Mouse (Mus musculus) MEL (cell line): ENCODE data around the gene Galns.

ENCODE experiments used
- CTCF ChIP-seq, 3 experiments: IDR thresholded peaks in 2 of 3; conservative IDR thresholded peaks in 1 of 3; 2 replicates each; pipeline ENCODE4 v1.5.1; 2011 to 2012; ENCODE audit warnings: low read length in 3 of 3, low read depth in 2 of 3, mild to moderate bottlenecking in 2 of 3, improper control_type of control experiment in 1 of 3, inconsistent platforms in 1 of 3, mixed read lengths in 1 of 3, moderate library complexity in 1 of 3; ENCODE audit not compliant: control insufficient read depth in 1 of 3, insufficient read depth in 1 of 3, poor library complexity in 1 of 3, severe bottlenecking in 1 of 3
- E2F4 ChIP-seq: IDR thresholded peaks from 2 replicates; pipeline ENCODE4 v1.6.1; 2011; ENCODE audit warnings: low read depth, low read length, improper control_type of control experiment, borderline replicate concordance
- ELF1 ChIP-seq: IDR thresholded peaks from 2 replicates; pipeline ENCODE4 v1.6.1; 2014; ENCODE audit warnings: low read depth, mild to moderate bottlenecking, inconsistent platforms, low read length, improper control_type of control experiment, moderate library complexity
- GATA1 ChIP-seq: IDR thresholded peaks from 2 replicates; pipeline ENCODE4 v1.6.1; 2011; ENCODE audit warnings: low read depth, low read length, improper control_type of control experiment
- MYB ChIP-seq: IDR thresholded peaks from 2 replicates; pipeline ENCODE4 v1.6.1; 2011; ENCODE audit warnings: mild to moderate bottlenecking, low read depth, low read length, improper control_type of control experiment
- MYC ChIP-seq: IDR thresholded peaks from 2 replicates; pipeline ENCODE4 v1.6.1; 2011; ENCODE audit warnings: low read depth, mild to moderate bottlenecking, low read length, improper control_type of control experiment, moderate library complexity
- POLR2A ChIP-seq, 2 experiments: IDR thresholded peaks; 2 replicates each; pipeline ENCODE4 v1.6.1; 2011 to 2012; ENCODE audit warnings: low read length in 2 of 2, mild to moderate bottlenecking in 2 of 2, control low read depth in 1 of 2, improper control_type of control experiment in 1 of 2, low read depth in 1 of 2, moderate library complexity in 1 of 2; ENCODE audit not compliant: control insufficient read depth in 1 of 2, insufficient read depth in 1 of 2, poor library complexity in 1 of 2

DNA sequence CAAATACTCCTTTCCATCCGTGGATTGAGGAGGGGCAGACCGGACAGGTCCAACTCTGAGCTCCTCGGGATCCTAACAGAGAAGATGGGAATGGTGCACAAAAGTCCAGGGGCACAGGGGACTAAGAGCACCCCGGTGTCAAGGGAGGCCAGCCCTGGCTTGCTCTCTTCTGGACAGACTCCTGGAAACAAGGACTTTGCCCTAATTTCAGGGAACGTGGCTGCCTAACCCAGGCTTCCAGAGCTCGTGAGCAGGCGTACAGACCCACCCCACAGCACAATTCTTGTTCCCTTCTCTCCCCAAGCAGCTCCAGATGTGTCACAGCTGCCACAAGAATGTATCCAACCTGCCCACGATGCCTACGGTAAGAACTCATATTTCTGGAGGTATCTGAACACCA, 14.5 kb upstream of the Galns start:
- TF ChIP-seq CTCF (IDR thresholded peaks at IDR 0.05 in 2 of 3, conservative IDR thresholded peaks at IDR 0.05 in 1 of 3; ENCODE audit: control insufficient read depth in 1 of 3, insufficient read depth in 1 of 3, low read depth in 2 of 3, low read length in 3 of 3, poor library complexity in 1 of 3, severe bottlenecking in 1 of 3) (no peak), MYB (no peak), POLR2A (IDR thresholded peaks at IDR 0.05; ENCODE audit: control insufficient read depth in 1 of 2, insufficient read depth in 1 of 2, low read depth in 1 of 2, low read length in 2 of 2, poor library complexity in 1 of 2) (no peak), E2F4 (no peak), ELF1 (no peak), GATA1 (no peak), MYC (no peak)
